Mouse (Mus musculus): Measurements from ENCODE around the gene Olfr456. TPM values are rescaled to one million over a fixed set of nuclear protein-coding genes. Genes with fewer than 3 reads are reported as not detected.
"Not testable (repeated sequence)": the region's sequence is repeated elsewhere in the genome, so short reads cannot be mapped to it uniquely, and the experiment has no call there.

The Olfr456 gene
- polyA plus RNA-seq, 1 experiment: 0.05 TPM

DNA sequence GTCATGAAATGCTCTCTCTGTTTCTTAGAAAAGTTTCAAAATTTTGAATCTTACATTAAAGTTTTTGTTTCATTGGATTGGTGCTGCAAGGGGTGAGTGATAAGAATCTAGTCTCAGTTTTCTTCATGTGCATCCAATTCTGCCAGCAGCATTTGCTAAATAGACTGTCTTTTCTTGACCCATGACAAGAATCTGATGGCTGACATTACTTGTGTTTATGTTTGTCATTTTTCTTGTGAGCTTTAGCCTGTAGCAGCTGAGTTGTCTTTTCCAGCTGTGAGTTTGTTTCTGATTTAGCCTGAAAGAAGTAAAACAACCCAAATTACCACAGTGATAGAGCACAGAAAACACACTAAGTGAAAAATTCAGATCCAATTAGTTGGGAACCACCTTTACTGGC lies 2.4 kb downstream of the Olfr456 start:
- no peaks in the 10 kb centered on the region for H3K36me3 ChIP-seq (ENCODE audit: control insufficient read depth, insufficient read depth)
- H3K79me2 ChIP-seq (ENCODE audit: control insufficient read depth, insufficient read depth): no peaks in the 10 kb centered on the region
- H3ac ChIP-seq (ENCODE audit: control insufficient read depth, insufficient read length): no peak overlapping the region
- H3K4me2 ChIP-seq (ENCODE audit: low read depth): no peak overlapping the region
- H3K27me3 ChIP-seq (ENCODE audit: control insufficient read depth, insufficient read depth, insufficient read length): no peaks in the 10 kb centered on the region
- H3K4me3 ChIP-seq: no peak overlapping the region
- TF ChIP-seq E2F4 (IDR thresholded peaks at IDR 0.05; ENCODE audit: insufficient read depth): no peak
- TF ChIP-seq CEBPB (IDR thresholded peaks at IDR 0.05; ENCODE audit: insufficient read depth, poor library complexity, severe bottlenecking): no peak
- TF ChIP-seq MAX (IDR thresholded peaks at IDR 0.05; ENCODE audit: low read depth): no peak
- no peak for TF ChIP-seq TCF3 (IDR thresholded peaks at IDR 0.05; ENCODE audit: insufficient read length, low read depth)
- TF ChIP-seq TCF12 (IDR thresholded peaks at IDR 0.05; ENCODE audit: insufficient read depth, poor library complexity, severe bottlenecking): no peak
- no peak for TF ChIP-seq MYOD1 (IDR thresholded peaks at IDR 0.05; ENCODE audit: control insufficient read depth in 1 of 3, insufficient read length in 2 of 3, low read depth in 2 of 3)
- TF ChIP-seq POLR2AphosphoS2 (IDR thresholded peaks at IDR 0.05; ENCODE audit: insufficient read length, low read depth): no peak
- no peak for TF ChIP-seq POLR2A (IDR thresholded peaks at IDR 0.05; ENCODE audit: insufficient read length, low read depth)
- TF ChIP-seq REST (IDR thresholded peaks at IDR 0.05; ENCODE audit: insufficient read depth, insufficient read length): no peak

DNA sequence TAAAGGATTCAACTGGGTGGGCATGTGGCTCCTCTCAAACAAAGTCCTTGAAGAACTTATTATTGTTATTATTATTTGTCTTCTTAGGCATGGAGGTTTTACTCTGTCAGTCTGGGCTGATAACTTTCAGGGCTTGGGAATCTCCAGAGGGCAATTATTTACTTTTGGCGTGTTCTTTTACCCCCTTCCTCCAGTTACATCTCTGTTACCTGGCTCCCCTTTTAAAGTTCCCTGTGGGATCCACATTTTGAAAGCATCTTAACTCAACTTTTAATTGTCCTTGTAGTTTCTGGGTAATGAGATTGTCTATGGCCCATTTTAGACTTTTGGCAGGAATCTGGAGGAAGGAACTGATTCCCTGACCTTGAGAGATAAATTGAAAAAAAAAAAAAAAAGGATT lies 10.8 kb downstream of the Olfr456 start, which contains the start of gene Olfr457:
Olfr457 (minus strand) TSS at position 101 of the 400 bp plus-strand sequence.
- no peak within 1 kb of the TSS for H3K4me3 ChIP-seq
- H3K27me3 ChIP-seq (ENCODE audit: control insufficient read depth, insufficient read depth, insufficient read length): no peaks in the 10 kb centered on the region
- no peak within 1 kb of the TSS for H3K4me2 ChIP-seq (ENCODE audit: low read depth)
- H3K79me2 ChIP-seq (ENCODE audit: control insufficient read depth, insufficient read depth): no peaks in the 10 kb centered on the region
- TF ChIP-seq REST (IDR thresholded peaks at IDR 0.05; ENCODE audit: insufficient read depth, insufficient read length) (no peak), MYOG (IDR thresholded peaks at IDR 0.05; ENCODE audit: control insufficient read depth in 1 of 3, insufficient read depth in 1 of 3, insufficient read length in 2 of 3, low read depth in 2 of 3) (no peak), MAX (IDR thresholded peaks at IDR 0.05; ENCODE audit: low read depth) (no peak), SRF (IDR thresholded peaks at IDR 0.05; ENCODE audit: control insufficient read depth, insufficient read length, low read depth) (no peak), TCF3 (IDR thresholded peaks at IDR 0.05; ENCODE audit: insufficient read length, low read depth) (no peak), USF1 (IDR thresholded peaks at IDR 0.05; ENCODE audit: low read depth) (no peak), POLR2AphosphoS2 (IDR thresholded peaks at IDR 0.05; ENCODE audit: insufficient read length, low read depth) (no peak), MYOD1 (IDR thresholded peaks at IDR 0.05; ENCODE audit: control insufficient read depth in 1 of 3, insufficient read length in 2 of 3, low read depth in 2 of 3) (no peak), POLR2A (IDR thresholded peaks at IDR 0.05; ENCODE audit: insufficient read length, low read depth) (no peak), CEBPB (IDR thresholded peaks at IDR 0.05; ENCODE audit: insufficient read depth, poor library complexity, severe bottlenecking) (no peak), TCF12 (IDR thresholded peaks at IDR 0.05; ENCODE audit: insufficient read depth, poor library complexity, severe bottlenecking) (no peak), E2F4 (IDR thresholded peaks at IDR 0.05; ENCODE audit: insufficient read depth) (no peak)
- no peak within 1 kb of the TSS for H3ac ChIP-seq (ENCODE audit: control insufficient read depth, insufficient read length)
- no peaks in the 10 kb centered on the region for H3K36me3 ChIP-seq (ENCODE audit: control insufficient read depth, insufficient read depth)

DNA sequence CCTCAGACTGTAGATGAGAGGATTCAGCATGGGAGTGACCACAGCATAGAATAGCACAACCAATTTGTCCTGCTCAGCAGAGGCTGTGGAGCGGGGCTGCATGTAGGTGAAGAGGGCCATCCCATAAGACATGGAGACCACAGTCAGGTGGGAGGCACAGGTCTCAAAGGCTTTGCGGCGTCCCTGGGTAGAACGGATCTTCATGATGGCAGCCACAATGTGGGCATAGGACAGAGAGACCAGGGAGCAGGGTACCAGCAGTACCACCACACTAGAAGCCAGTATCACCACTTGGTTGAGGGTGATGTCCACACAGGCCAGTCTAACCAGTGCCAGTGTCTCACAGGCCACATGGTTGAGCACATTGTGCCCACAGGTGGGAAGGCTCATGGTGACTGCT lies 15.7 kb downstream of the Olfr456 start:
- H3K4me2 ChIP-seq (ENCODE audit: low read depth); H3K4me3 ChIP-seq; H3K36me3 ChIP-seq (ENCODE audit: control insufficient read depth, insufficient read depth); H3ac ChIP-seq (ENCODE audit: control insufficient read depth, insufficient read length); H3K79me2 ChIP-seq (ENCODE audit: control insufficient read depth, insufficient read depth); H3K27me3 ChIP-seq (ENCODE audit: control insufficient read depth, insufficient read depth, insufficient read length): not testable (repeated sequence)

DNA sequence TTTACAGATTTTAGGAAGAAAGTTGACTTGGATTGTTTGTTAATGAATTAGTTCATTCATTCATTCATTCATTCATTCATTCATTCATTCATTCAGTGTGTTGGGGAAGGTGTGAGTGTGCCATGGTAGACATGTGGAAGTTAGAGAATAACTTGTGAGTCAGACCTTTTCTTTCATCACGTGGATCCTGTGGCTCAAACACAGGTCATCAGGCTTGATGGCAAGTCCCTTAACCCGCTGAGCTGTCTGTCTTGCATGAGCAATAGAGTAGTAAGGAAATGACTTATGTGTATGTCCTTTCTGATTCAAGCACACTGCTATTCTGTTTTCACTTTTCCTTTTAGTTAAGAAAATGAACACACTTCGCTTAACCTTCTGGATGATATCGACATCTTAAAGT lies 16.5 kb downstream of the Olfr456 start:
- H3ac ChIP-seq (ENCODE audit: control insufficient read depth, insufficient read length): no peak overlapping the region
- no peak overlapping the region for H3K4me2 ChIP-seq (ENCODE audit: low read depth)
- no peaks in the 10 kb centered on the region for H3K79me2 ChIP-seq (ENCODE audit: control insufficient read depth, insufficient read depth)
- H3K27me3 ChIP-seq (ENCODE audit: control insufficient read depth, insufficient read depth, insufficient read length): no peaks in the 10 kb centered on the region
- TF ChIP-seq MYOD1 (IDR thresholded peaks at IDR 0.05; ENCODE audit: control insufficient read depth in 1 of 3, insufficient read length in 2 of 3, low read depth in 2 of 3) (no peak), POLR2AphosphoS2 (IDR thresholded peaks at IDR 0.05; ENCODE audit: insufficient read length, low read depth) (no peak), CEBPB (IDR thresholded peaks at IDR 0.05; ENCODE audit: insufficient read depth, poor library complexity, severe bottlenecking) (no peak), E2F4 (IDR thresholded peaks at IDR 0.05; ENCODE audit: insufficient read depth) (no peak), TCF3 (IDR thresholded peaks at IDR 0.05; ENCODE audit: insufficient read length, low read depth) (no peak), SRF (IDR thresholded peaks at IDR 0.05; ENCODE audit: control insufficient read depth, insufficient read length, low read depth) (no peak), TCF12 (IDR thresholded peaks at IDR 0.05; ENCODE audit: insufficient read depth, poor library complexity, severe bottlenecking) (no peak), MAX (IDR thresholded peaks at IDR 0.05; ENCODE audit: low read depth) (no peak), USF1 (IDR thresholded peaks at IDR 0.05; ENCODE audit: low read depth) (no peak), MYOG (IDR thresholded peaks at IDR 0.05; ENCODE audit: control insufficient read depth in 1 of 3, insufficient read depth in 1 of 3, insufficient read length in 2 of 3, low read depth in 2 of 3) (no peak), REST (IDR thresholded peaks at IDR 0.05; ENCODE audit: insufficient read depth, insufficient read length) (no peak), POLR2A (IDR thresholded peaks at IDR 0.05; ENCODE audit: insufficient read length, low read depth) (no peak)
- no peak overlapping the region for H3K4me3 ChIP-seq
- no peaks in the 10 kb centered on the region for H3K36me3 ChIP-seq (ENCODE audit: control insufficient read depth, insufficient read depth)

DNA sequence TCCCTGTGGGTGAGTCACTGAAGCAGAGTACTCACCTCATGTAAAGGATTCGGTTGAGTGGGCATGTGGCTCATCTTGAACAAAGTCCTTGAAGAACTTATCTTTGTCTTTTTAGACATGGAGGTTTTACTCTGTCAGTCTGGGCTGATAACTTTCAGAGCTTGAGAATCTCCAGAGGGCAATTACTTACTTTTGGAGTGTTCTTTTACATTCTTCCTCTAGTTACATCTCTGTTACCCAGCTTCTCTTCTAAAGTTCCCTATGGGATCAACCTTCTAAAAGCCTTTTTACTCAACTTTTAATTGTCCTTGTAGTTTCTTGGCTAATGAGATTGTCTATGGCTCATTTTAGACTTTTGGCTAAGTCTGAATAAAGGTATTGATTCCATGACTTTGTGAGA lies 21.9 kb downstream of the Olfr456 start, which contains the start of gene Olfr458:
Olfr458 (minus strand) TSS at position 101 of the 400 bp plus-strand sequence.
- Histone ChIP-seq H3K4me2 (ENCODE audit: low read depth) (no peak within 1 kb of the TSS), H3K36me3 (ENCODE audit: control insufficient read depth, insufficient read depth) (no peaks in the 10 kb centered on the region), H3ac (ENCODE audit: control insufficient read depth, insufficient read length) (no peak within 1 kb of the TSS), H3K4me3 (no peak within 1 kb of the TSS), H3K79me2 (ENCODE audit: control insufficient read depth, insufficient read depth) (no peaks in the 10 kb centered on the region), H3K27me3 (ENCODE audit: control insufficient read depth, insufficient read depth, insufficient read length) (no peaks in the 10 kb centered on the region)
- TF ChIP-seq REST (IDR thresholded peaks at IDR 0.05; ENCODE audit: insufficient read depth, insufficient read length) (no peak), POLR2A (IDR thresholded peaks at IDR 0.05; ENCODE audit: insufficient read length, low read depth) (no peak), TCF12 (IDR thresholded peaks at IDR 0.05; ENCODE audit: insufficient read depth, poor library complexity, severe bottlenecking) (no peak), MAX (IDR thresholded peaks at IDR 0.05; ENCODE audit: low read depth) (no peak), MYOG (IDR thresholded peaks at IDR 0.05; ENCODE audit: control insufficient read depth in 1 of 3, insufficient read depth in 1 of 3, insufficient read length in 2 of 3, low read depth in 2 of 3) (no peak), USF1 (IDR thresholded peaks at IDR 0.05; ENCODE audit: low read depth) (no peak), TCF3 (IDR thresholded peaks at IDR 0.05; ENCODE audit: insufficient read length, low read depth) (no peak), MYOD1 (IDR thresholded peaks at IDR 0.05; ENCODE audit: control insufficient read depth in 1 of 3, insufficient read length in 2 of 3, low read depth in 2 of 3) (no peak), SRF (IDR thresholded peaks at IDR 0.05; ENCODE audit: control insufficient read depth, insufficient read length, low read depth) (no peak), POLR2AphosphoS2 (IDR thresholded peaks at IDR 0.05; ENCODE audit: insufficient read length, low read depth) (no peak), CEBPB (IDR thresholded peaks at IDR 0.05; ENCODE audit: insufficient read depth, poor library complexity, severe bottlenecking) (no peak), E2F4 (IDR thresholded peaks at IDR 0.05; ENCODE audit: insufficient read depth) (no peak)

All from myocyte (in vitro differentiated cells).